Mouse (Mus musculus) natural killer cell, adult 2 months (primary cell): ENCODE measurements around the gene Fam129b.

Experiments
- DNase-seq, 2 experiments: peaks; one replicate each; pipeline ENCODE4 v3.0.0; 2022; ENCODE audit warnings: low spot score in 2 of 2

Gene Fam129b

GRCm38 (mm10) chr2:32891278-32891677, 15.4 kb downstream of the Fam129b start:
- DNase-seq: no peak

DNA sequence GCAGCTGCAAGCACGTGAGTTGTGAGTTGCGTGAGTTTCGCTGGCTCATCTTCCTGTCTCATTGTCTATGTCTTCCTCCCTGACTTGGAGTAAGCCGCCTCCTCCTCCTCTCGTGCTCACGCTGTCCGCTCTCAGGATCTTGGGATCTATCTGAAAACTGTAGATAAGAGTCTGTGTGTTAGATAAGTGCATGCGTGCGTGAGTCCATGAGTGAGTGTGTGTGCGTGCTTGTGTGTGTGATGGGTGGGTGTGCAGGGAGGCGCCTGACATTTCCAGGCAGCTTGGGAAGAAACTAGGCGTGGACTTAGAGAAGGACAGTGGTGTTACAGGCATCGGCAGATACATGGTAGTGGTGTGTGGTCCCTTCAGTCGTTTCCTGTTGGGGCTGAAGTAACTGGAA, 16.6 kb downstream of the Fam129b start:
- DNase-seq: no peak

- peak in 1 of 2 experiments; percentile 50 for DNase-seq
These were observed 18.2 kb downstream of the Fam129b start for GRCm38 (mm10) chr2:32894097-32894496.

DNA sequence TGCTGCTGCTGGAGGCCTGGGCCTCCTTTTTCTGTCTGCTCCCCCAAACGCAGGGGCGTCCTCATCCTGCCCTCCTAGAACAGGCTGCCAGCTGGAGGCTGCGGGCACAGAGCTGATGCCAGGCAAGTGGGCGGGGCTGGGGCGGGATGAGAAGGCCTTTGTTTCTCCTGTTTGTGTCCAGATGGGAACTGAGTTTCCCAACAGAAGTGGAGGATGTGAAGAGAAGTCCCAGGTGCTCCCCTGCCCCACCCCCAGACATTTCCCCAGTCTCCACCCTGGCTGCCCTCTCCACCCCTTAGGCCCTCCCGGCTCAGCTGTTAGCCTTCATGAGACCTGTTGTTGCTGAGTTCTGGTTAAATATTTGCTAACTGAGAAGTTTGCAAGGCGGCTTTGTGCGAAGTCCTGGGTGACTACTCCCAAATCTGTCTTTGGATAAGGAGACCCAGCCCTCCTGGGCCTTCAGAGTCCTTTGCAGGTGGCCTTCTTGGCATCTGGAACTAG, 19.7 kb downstream of the Fam129b start:
- no peak for DNase-seq

DNA sequence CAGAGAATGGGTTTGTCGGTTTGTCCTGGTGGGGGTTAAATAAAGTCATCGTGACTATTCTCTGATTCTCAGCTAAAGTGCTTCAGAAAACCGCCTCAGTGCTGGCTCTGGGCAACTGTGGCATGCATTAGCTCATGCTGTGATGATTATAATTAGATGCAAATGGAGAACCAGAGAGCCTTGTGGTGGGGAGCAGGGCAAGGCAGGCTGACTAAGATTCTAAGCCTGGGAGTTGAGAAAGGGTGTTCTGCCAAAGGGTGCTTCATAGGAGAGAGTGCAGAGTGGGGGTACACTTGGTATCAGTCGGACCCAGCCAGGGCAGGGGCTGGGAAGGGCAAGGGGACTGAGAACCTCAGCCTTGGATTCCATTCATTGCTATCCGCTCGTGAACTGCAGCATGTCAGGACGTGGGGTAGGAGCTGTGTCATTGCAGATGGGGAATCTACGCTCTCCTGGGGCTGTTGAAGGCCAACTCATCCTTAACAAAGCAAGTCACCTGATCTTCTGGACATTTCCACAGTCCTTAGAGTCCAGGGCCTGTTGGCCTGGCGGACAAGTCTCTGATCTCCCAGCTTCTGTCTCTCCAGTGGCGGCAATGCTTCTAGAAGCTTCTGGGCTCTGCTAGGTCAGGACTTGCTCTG, 20.7 kb downstream of the Fam129b start:
- no peak for DNase-seq

- DNase-seq: no peak
These were observed 23.1 kb downstream of the Fam129b start for GRCm38 (mm10) chr2:32898983-32899382.

DNA sequence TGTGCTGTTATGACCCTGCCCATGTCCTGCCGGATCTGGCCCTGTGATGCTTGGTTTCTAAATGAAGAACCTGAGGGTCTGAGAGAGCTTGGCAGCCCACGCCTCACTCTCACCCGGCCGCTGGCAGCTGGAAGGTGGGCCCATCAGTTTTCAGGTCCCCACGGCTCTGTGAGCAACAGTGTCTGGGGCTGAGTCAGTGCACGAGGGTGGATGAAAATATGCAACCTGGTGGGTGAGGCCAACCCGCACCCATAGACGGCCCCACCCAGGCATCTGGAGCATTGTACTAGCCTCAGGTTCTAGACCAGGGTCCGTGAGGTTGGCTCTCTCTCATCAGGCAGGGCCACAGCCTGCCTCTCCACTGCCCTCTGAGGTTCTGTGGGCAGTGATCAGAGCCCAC, 26.2 kb downstream of the Fam129b start:
- no peak for DNase-seq

GRCm38 (mm10) chr2:32903470-32903869, 27.6 kb downstream of the Fam129b start:
- no peak for DNase-seq

GRCm38 (mm10) chr2:32904637-32905036, 28.7 kb downstream of the Fam129b start:
- DNase-seq: no peak

- DNase-seq: no peak
These were observed 29.4 kb downstream of the Fam129b start for GRCm38 (mm10) chr2:32905297-32905696.

DNA sequence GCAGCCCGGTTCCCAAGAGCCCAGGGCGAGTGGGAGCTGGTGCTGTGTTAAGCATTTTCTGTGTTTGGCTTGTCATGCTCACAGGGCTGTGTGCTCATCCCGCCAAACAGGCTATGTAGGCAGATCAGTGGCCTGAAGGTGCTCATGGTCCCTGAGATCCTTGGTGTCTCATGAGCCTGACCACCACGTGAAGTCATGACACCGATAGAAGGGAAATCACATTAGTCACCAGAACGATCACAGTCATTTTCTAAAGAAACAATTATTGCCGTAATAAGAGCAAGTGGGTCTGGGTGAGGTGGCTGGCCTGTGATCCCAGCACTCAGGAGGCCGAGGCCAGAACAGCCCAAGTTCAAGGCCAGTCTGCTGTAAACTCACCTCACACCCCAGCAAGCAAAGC, 31.5 kb downstream of the Fam129b start:
- DNase-seq: no peak

- no peak for DNase-seq
These were observed 32.4 kb downstream of the Fam129b start for GRCm38 (mm10) chr2:32908272-32908671.

DNA sequence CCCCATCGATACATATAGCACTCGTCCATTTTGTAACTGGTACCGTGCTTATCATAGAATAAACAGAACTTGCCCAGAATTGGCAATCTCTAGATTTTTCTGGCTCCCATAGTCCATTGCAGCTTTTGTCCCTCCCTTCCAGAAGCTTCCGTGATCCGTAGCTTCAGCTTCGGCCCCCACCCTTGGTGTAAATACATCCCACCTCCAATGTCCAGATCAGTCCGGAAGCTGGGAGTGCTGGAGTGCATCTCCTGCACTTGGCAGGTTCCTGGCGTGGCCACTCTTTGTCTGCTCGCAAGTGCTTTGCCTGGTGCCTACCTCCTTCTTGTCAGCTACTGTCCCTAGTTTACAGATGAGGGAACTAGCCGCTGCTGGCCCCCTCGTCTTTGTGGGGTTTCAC, 32.9 kb downstream of the Fam129b start:
- DNase-seq: no peak

DNA sequence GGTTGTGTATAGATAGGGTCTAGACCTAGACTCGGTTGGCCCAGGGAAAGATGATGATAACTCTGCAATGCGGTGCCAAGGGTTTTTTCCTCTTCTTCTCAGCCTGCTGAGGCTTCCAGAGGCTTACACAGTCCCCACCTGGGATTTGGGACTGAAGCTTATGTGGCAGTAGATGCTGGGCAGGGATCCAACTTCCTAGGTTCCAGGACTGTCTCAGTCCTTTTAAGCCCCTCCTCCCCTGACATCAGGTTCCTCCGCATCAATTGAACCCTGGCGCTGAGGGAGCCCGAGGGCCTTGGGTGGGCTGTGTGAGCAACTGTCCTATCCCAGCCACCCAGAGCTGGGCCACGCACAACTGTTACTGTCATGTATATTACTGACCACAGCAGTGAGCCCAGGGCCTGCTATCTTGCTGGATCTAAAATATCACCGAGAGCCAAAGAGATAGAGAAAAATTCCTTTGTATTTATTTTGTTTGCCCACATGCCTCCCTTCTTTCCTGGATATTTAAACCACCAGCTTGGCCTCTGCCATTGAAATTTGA, 35.8 kb downstream of the Fam129b start:
- DNase-seq: no peak

GRCm38 (mm10) chr2:32912210-32912804, 36.4 kb downstream of the Fam129b start:
- DNase-seq: peak; percentile 80 to 86

DNA sequence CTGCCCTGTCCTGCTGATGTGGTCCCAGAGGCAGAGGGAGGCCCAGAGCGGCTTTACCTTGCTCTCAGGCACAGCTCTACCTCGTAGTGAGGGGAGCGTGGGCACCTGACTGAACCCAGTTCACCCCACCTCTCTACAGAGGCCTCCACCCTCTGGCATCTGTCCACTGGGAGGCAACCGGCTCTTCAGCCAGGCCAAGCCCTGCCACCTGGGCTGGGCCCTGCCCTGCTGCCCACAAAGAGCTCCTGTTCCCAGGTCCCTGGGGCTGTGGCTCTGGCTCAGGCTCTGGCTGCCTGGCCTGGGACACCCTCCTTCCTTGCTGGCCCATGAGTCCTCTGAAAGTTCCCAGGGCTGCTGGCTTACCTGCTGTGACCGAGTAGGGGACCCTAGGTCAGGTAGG, 38.4 kb downstream of the Fam129b start:
- no peak for DNase-seq

DNA sequence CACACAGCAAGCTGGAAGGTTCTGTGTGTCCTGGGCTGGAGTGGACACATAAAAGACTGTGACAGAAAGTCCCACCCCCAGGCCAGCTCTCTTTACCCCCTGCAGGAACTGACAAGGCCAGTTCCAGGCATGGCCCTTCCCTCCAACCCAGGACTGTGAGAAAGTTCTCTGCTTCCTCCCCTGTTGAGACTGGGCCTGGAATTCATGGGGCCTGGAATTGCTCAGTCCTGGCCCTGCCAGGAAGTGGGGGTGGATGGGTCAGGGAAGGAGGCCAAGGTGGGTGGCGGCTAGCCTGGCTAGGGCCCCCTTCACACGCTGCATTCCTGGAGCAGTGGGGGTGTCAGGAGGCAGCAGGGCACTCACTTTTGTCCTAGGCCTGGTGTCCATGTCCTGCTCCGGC, 39.0 kb downstream of the Fam129b start:
- no peak for DNase-seq

DNA sequence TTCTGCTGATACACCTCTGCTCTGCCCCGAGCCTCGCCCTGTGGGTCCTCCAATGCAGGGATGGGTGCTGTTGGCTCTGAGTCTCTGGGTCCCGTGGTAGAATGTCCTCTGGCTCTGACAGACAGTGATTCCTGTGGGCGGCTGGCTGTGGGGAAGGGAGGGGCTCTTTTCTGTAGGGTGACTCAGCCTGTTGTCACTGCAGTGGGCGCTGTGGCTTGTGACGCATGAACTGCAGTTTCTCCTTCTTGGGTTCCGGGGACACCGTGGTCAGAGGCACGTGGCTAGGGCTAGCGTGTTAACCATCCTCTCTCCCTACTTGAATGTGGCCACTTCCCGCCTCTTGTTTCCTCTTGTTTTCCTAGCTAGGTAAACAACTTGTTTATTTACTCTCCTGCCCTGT, 41.6 kb downstream of the Fam129b start:
- peak; percentile 89 to 94 for DNase-seq

DNA sequence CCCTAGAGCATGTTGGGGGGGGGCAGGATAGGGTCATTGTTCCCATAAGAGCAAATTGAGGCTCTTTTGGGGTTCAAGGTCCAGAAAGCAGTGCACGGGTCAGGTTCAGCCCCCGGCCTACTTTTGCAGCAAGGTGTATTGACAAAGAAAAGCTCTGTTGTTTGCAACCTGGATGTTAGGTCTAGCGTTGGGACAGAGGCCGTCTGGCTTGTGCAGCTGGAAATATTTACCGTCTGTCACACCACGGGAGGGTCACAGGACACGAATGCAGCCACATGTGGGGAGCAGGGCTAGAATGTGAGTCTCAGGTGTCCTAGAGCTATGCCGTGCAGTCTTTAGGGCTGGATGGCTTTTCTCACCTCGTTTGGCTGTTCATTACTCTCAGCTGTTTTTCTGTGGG, 42.5 kb downstream of the Fam129b start:
- no peak for DNase-seq

GRCm38 (mm10) chr2:32921235-32921634, 45.3 kb downstream of the Fam129b start:
- DNase-seq: no peak

DNA sequence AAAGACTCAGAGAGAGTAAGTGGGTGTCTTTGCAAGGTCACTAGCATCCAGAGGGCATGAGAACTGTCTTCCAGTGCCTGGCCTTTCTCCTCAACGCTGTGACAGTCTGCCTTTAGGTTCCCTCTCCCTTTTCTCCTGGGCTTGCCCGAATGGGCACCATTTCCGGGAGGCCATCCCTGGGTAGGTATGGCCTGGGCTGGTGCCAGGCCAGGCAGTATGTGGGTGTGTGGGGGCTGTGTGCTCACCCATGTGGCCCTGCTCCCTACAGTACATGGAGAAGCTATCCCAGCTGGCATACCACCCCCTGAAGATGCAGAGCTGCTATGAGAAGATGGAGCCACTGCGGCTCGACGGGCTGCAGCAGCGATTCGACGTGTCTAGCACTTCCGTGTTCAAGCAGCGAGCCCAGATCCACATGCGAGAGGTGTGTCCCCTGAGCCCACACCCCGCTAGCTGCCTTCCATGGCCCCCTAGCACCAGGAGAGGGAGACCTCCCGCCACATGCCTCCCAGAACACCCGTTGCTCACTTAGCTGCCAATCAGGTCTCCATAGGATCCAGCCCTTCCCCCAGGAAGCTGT, 46.0 kb downstream of the Fam129b start:
- no peak for DNase-seq

- no peak for DNase-seq
These were observed 46.6 kb downstream of the Fam129b start for GRCm38 (mm10) chr2:32922564-32922963.
